Comparison of ENCODE assay signal across 7 mouse cellular contexts in genomic region chr3:35688781-35689180, GRCm38 (mm10).
A peak's percentile ranks its signal among the peaks of the same experiment; 100 is the strongest.
DNase-seq lines count a peak whose midpoint lies in the region; ATAC-seq and TF ChIP-seq lines count a peak whose summit lies in the region.

No protein-coding gene starts in this region.

- peak; percentile 89 for ATAC-seq in forebrain, embryonic 16.5 days

- no peaks in the 10 kb centered on the region for H3K9me3 ChIP-seq in forebrain, embryonic 16.5 days (ENCODE audit: control insufficient read depth, low read length)

- no peaks in the 10 kb centered on the region for H3K27me3 ChIP-seq in testis, adult 2 months (ENCODE audit: control insufficient read depth, insufficient read depth, low read length)
- H3K27me3 ChIP-seq in forebrain, embryonic 16.5 days (replicated peaks; ENCODE audit: control insufficient read depth, insufficient read depth, low read length), result no peaks in the 10 kb centered on the region

- peaks cover 4% of the 10 kb centered on the region; the same call in 1 of the 2 replicates for H3K4me1 ChIP-seq in testis, adult 2 months (ENCODE audit: control insufficient read depth, insufficient read depth, low read length)
- H3K4me1 ChIP-seq in forebrain, embryonic 16.5 days (replicated peaks; ENCODE audit: control insufficient read depth, insufficient read depth, low read length), result no peaks in the 10 kb centered on the region

- no peaks in the 10 kb centered on the region for H3K36me3 ChIP-seq in testis, adult 2 months (ENCODE audit: control insufficient read depth, insufficient read depth, low read length)
- no peaks in the 10 kb centered on the region for H3K36me3 ChIP-seq in forebrain, embryonic 16.5 days (ENCODE audit: control insufficient read depth, insufficient read depth)

- H3K27ac ChIP-seq in testis, adult 2 months (ENCODE audit: control insufficient read depth, insufficient read depth, low read depth, low read length), result no peak overlapping the region
- H3K27ac ChIP-seq in forebrain, embryonic 16.5 days (ENCODE audit: low read length), result no peak overlapping the region

- H3K9ac ChIP-seq in forebrain, embryonic 16.5 days (replicated peaks; ENCODE audit: low read depth, low read length), result no peak overlapping the region

- H3K4me2 ChIP-seq in forebrain, embryonic 16.5 days (ENCODE audit: low read length), result no peak overlapping the region

- peak; percentile 16; the same call in 1 of the 2 replicates for TF ChIP-seq CTCF in testis, adult 2 months (IDR thresholded peaks at IDR 0.05; ENCODE audit: control insufficient read depth, insufficient read depth, insufficient replicate concordance, low read depth, low read length)
- peak; percentile 69; the same call in 1 of the 2 replicates for TF ChIP-seq CTCF in brain, embryonic 14.5 days (IDR thresholded peaks at IDR 0.05; ENCODE audit: borderline replicate concordance, extremely low read depth, insufficient read depth, insufficient read length)

- H3K4me3 ChIP-seq in testis, adult 2 months (ENCODE audit: control insufficient read depth, low read depth, low read length), result no peak overlapping the region
- H3K4me3 ChIP-seq in forebrain, embryonic 16.5 days (replicated peaks; ENCODE audit: low read length), result no peak overlapping the region

- no peak for DNase-seq in testis, postnatal 10 days (ENCODE audit: low spot score)
- peak; percentile 76 for DNase-seq in brain, embryonic 14.5 days (ENCODE audit: low read depth)
- peak; percentile 13 to 24 for DNase-seq in kidney, postnatal 4 days
- peak; percentile 31 for DNase-seq in mesoderm, embryonic 11.5 days (ENCODE audit: low read depth, low spot score)
- DNase-seq in thymus, postnatal 0 days (ENCODE audit: low spot score), result peak; percentile 79

- TF ChIP-seq POLR2A in testis, adult 2 months (IDR thresholded peaks at IDR 0.05; ENCODE audit: control insufficient read depth, low read depth, low read length), result no peak
- no peak for TF ChIP-seq POLR2A in brain, embryonic 14.5 days (IDR thresholded peaks at IDR 0.05; ENCODE audit: borderline replicate concordance, extremely low read depth, insufficient read depth, insufficient read length, poor library complexity, severe bottlenecking)

- 14% methylated on average over 4 of the region's 4 CpGs for WGBS in forebrain, embryonic 16.5 days
